Mouse (Mus musculus) lung, postnatal 25 days (tissue): ENCODE results near the gene Dio3.

Experiments
- DNase-seq: peaks from one replicate; pipeline ENCODE4 v3.0.0; 2022; ENCODE audit warnings: low spot score

The Dio3 gene

DNA sequence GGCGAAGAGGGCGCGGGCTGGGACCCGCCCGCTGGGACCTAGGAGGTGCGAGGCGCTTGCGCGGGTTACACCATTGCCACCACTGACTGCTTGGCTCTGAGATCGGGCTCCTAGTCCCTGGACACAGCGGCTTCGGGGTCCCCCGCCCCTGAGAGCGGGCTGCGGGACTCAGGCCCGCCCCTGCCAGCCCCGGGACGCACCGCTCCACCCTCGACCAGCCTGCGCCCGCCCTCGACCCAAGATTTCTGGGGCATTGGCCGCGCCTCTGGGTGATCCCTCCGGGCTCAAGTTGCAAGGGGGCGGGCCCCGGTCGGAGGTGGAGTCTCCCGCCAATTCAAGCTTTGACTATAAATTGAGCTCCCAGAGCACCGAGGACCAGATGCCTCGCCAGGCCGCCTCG lies at the start of gene Dio3:
TSS of gene Dio3 (plus strand) at position 216 of the 400 bp plus-strand sequence.
- DNase-seq: peak; percentile 40

DNA sequence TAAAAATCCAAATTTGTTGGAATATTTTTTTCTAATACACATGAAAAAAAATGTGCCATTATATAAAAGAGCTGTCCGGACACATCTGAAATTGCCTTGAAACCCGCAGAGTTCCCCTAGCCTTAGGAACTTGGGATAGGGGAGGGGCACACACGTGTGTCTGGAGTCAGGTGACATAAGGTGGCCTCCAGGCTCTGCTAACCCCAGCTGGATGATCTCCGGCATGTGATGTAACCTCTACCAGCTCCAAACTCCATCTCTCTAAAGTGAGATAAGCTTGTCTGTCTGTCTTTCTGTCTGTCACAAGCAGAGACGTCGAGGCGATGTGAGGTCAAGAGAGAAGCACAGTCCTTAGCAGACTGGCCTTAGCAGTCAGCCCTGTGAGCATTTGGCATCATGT lies 48.6 kb upstream of the Dio3 start:
- DNase-seq: no peak

DNA sequence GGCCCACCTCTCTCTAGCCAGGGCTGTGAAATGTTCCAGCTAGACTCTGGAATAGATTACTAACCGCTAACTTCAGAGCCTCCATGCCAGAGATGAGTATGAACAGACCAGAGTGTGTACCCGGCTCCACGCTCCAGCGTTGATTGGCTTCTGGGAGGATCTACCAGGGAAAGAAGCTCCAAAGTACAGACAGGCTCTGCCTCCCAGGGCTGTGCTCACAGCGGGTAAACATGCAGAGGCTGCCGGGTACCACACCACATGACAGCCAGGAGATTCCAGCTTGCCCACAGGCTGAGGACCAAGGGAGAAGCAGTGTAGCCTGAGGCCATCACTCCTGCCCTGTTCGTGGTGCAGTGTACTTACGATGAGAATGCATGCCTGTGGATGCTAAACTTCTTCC lies 48.1 kb upstream of the Dio3 start:
- DNase-seq: no peak

GRCm38 (mm10) chr12:110231709-110232600 lies 46.9 kb upstream of the Dio3 start:
- DNase-seq: no peak

GRCm38 (mm10) chr12:110235908-110236307 lies 43.0 kb upstream of the Dio3 start:
- no peak for DNase-seq

DNA sequence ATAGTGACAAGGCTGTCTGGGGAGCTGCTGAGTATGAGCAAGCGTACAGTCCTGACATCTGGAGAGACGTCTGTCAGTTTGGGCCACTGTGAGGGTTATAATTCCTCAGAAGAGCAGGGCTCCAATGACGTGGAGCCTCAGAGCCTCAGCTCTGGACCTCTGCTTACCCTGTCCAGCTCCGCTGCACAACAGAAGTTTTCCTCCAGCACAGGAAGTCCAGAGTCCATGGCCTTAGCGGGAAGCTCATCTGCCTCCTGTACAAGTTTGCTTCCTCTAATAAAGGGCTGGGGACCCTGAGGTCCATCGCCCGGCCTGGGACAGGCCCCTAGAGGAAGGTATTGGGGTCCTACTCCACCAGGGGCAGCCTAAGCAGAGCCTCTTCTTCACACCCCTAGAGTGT lies 41.8 kb upstream of the Dio3 start:
- DNase-seq: no peak

GRCm38 (mm10) chr12:110239358-110239757 lies 39.5 kb upstream of the Dio3 start:
- no peak for DNase-seq

DNA sequence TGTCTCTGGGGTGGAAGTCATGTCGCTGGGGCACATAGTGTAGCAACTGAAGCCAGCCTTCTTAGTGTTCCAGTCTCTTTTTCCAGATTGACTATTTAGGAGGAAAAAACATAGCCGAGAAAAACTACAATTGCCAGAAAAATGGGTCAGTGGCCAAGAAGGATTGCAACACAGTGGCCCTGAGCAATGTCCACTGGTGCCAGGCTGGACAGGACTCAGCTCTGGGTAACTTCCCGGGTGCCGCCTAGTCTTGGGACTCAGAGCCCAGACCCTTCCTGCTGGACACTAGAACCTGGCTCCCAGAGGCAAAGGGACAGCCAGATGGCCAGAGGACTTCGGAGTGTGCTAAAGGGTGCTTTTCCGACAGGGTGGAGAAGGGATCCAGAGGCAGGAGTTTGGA lies 34.3 kb upstream of the Dio3 start:
- DNase-seq: no peak

DNA sequence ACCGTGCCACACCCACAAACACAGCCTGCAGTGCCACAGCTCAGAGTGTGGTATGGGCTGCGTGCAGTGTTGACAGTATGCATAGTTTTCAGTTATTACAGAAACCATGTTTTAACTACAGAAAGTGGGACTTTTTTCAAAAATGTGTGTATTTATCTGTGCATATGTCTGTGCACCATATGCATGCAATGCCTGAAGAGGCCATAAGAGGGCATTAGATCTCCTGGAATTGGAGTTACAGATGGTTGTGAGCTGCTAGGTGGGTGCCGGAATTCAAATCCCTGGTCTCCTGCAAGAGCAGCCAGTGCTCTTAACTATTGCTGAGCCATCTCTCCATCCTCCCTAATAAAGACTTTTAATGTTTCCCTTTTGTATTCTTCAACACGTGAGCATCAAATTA lies 33.4 kb upstream of the Dio3 start:
- no peak for DNase-seq

DNA sequence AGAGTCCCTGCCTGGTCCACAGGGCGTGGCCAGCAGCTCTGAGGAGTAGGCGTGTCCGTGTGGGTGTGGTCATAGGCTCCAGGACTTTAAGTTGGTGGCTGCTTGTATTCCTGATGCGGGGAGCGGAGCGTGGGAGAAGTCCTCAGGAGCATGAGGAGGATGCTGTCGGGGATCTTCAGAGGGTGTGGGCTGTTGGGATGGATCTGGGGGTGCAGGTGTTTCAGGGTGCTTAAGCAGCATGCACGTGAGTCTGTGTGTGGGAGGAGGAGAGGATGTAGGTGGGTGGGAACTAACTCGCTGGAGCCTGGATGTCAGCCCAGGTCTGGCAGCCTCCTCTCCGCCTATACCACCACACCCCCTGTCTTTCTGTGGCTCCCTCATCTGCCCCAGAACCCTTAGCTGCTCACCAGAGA lies 26.7 kb upstream of the Dio3 start:
- DNase-seq: no peak

DNA sequence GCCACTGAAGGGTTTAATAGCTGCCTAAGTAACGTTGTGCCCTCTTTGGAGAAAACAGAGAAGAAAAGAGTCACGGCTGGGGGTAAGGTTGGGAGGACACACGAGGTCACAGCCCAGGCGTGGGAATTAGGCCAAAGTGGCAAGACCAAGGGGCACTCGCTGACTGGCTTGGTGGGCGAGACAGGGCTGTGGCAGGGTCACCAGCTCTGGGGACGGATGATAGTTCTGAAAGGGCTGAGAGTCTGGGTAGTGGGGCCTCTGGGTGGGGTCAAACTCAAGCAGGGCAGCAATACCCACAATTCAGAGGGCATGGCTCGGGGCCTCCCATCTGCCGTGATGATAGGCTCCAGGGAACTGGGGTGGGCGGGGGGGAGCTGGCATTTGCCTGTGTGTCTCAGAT lies 23.1 kb upstream of the Dio3 start:
- DNase-seq: no peak

DNA sequence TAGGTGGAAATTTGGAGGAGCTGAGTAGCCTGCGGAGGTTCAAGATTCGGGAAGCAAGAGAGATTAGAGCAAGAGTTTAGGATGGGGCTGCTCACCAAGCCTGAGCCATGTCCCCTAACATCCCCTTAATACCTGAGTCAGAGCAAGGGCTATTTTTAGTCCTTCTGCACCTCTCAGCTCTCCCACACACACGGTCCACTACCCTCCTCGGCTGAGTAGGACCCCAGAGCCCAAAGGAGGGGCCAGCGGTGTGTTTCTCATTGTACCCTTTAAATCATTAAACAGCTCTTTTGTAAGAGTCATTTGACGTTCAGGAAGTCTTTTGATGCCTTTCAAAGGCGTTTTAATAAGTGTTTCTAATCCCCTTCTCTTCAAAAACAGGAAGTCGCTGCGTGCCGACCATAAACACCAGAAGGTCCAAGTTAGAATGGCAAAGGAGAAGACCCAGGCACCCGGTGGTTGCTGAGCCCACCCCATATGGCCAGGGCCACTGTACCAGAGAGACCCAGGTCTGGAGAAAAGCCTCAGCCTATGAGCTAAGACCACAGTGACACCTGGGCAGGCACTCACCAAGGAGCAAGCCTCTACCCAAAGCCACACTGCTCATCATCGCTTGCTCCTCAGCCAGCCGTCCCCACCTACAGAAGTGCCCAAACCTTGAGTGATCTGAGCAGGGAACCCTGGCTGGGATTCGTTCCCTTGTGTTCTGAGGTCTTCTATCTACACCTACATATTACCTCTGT lies 22.2 kb upstream of the Dio3 start:
- no peak for DNase-seq

GRCm38 (mm10) chr12:110268226-110268625 lies 10.6 kb upstream of the Dio3 start:
- DNase-seq: no peak

DNA sequence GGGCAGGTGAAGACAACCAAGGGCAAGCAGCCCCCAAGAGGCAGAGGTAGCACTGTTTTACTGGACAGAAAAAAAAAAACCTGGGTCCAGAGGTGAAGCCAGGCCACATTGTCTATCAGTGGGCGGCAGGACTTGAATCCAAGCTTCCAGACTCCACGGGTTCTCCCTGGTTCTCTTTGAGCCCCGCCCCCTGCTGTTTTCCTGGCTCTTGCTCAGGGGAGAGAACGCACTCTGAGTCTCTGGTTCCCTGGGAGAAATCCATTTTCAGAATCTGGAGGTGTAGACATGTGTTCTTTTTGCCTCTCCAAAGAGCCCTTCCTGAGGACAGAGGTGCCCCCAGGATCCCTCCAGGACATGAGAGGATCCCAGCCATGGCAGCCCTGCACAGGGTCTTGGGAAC lies 9.2 kb upstream of the Dio3 start:
- no peak for DNase-seq

GRCm38 (mm10) chr12:110276034-110276433 lies 2.8 kb upstream of the Dio3 start:
- no peak for DNase-seq

GRCm38 (mm10) chr12:110277259-110277964 lies 1.5 kb upstream of the Dio3 start:
- DNase-seq: no peak

DNA sequence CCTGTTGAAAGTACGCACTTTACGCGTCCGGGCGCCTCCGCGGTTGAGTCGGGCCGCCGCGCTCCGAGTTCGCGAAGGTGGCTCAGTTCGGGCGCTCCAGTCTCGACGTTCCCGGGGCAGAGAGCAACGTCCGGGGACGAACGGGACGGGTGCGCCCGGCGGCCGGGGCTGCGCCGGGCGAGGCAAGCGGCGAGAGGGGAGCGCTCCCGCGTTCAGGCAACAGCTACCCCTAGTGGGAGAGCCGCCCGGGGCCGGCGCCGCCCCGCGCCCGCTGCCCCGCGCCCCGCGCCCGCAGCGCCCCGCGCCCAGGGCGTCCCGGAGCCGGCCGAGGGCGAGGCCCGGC lies 932 bp upstream of the Dio3 start:
- no peak for DNase-seq

DNA sequence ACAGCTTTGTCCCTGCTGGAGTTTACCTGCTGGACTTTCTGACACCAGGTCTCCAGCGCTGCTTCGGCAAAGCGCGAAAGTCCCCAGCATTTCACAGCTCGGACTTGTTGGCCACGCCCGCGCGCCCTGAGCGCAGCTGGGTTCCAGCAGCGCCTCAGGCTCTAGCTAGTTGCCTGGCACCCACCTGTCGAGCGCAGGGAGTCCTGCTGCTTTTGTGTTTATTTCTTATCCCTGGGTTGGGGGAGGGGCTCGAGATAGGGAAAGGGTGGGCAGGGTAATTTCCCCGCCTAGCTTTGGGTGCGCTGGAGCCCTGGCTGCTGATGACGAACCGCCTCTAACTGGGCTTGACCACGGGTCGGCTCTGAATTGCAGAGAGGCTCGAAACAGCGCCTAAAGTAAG lies 1.5 kb downstream of the Dio3 start:
- no peak for DNase-seq

- no peak for DNase-seq
Observed at GRCm38 (mm10) chr12:110283792-110284191, 4.9 kb downstream of the Dio3 start.

GRCm38 (mm10) chr12:110292816-110293215 lies 13.9 kb downstream of the Dio3 start:
- DNase-seq: no peak

DNA sequence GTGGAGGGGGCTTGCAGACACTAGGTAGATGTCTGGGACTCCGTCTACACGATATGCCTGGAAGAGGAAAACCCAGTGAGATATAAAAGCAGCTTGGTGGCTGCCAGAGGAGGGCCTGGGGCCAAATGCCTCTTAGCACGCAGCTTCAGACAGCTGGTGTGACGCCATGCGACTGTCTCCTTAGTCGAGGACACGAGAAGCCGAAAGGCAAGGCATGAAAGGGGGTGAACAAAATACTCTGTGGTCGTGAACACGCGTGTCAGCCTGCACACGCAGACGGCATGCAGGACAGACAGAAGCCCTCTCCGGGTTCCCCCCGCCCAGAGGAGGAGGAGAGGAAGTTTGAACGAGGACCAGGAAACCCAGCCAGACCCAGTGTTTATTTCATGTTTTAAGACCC lies 16.0 kb downstream of the Dio3 start:
- no peak for DNase-seq

DNA sequence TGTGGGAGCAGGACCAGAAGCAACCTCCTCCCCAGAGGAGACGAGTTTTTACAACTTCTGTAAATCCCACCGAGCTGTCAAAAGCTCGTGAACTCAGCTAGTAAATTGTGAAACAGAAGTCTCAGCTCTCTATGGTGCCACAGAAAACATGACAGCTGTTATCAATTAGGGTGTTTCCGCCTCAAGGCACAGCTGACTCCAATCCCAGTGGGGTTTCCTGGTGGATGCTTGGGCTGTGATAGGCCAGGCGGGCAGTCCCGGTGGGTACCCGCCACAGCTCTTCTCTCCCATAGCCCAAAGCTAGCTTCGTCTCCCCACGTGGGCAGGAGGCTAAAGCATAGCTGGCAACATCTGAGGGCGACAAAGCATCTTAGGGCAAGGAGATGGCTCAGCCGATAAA lies 19.8 kb downstream of the Dio3 start:
- DNase-seq: no peak

DNA sequence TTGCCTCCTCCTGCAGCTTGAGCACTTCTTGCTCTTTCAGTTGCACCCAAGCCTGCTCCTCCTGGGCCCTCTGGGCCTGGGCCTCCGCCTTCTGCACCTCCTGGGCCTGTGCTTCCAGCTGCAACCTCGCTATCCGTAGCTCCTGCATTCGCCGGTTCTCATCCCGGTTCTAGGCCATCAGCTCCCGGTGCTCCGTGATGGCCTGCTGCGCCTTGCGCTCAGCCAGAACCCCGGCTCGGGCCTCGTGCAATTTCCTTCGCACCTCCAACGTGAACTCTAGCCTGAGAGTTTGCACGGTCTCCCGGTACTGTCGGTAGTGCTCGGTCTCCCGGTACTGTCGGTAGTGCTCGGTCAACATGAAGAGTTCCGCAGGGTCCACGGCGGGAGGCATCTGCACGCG lies 40.8 kb downstream of the Dio3 start:
- no peak for DNase-seq
